Mouse (Mus musculus) cerebellum, adult 9-11 months (tissue): ENCODE data around the gene Cox5a.

Experiments
- DNase-seq: peaks from one replicate; pipeline ENCODE4 v3.0.0; 2022

Gene Cox5a

DNA sequence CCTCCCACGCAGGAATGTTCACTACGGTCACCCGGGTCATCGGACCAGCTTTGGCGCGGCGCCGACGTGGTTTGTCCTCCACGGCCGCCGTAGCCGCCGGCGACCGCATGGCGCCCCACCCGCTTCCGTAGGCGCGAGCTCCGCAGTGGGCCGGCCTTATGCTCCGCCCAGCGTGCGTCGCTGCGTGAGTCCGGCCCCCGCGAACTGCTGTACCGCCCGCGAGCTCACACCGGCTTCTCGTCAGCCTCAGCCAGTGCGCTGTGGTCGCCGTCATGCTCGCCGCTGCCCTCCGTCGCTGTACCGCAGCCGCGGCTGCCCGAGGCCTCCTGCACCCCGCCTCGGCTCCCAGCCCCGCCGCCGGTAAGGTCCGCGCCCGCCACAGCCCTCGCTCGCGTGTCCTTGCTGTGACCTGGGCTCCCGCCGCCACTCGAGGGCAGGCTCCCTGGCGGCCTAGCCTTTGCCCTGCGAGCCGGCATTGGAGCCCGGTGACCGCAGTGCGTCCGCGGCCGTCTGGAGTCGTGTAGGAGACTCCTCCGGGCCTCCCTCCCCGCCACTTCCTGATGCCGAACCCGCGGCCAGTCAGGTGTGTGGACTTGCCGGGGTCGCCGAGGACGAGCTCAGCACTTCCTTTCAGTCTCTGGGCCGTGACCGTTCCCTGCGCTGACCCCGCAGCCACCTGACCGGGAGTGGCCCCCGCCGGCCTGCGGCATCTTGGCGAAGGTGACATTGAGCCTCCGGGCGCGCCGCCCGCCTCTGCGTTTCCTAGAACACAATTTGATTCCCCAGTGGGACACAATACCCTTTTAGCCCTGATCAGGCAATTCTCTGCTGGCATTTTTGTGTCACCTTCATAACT lies at the start of gene Cox5a:
Gene Cox5a, plus strand, starts transcription at position 219 of the 856 bp plus-strand sequence.
- peak; percentile 96 for DNase-seq

DNA sequence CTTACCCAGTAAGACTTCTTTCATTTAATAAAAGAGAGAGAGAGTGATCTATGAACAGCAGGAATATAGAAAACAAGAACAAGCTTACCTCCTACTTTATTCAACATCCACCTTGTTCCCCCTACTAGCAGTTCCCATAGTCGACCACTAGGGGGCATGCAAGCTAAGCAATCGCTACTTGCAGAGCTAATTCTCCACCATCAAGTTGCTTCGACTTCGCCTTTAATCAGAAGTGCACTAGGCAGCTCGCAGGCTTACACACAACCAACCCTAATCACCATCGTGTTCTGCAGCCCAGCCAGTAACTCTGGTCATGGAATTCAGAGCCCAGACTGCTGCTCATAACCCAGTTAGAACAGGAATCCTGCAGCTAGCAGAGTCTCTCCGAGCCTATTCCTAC lies 35.3 kb upstream of the Cox5a start:
- peak; percentile 76 for DNase-seq

DNA sequence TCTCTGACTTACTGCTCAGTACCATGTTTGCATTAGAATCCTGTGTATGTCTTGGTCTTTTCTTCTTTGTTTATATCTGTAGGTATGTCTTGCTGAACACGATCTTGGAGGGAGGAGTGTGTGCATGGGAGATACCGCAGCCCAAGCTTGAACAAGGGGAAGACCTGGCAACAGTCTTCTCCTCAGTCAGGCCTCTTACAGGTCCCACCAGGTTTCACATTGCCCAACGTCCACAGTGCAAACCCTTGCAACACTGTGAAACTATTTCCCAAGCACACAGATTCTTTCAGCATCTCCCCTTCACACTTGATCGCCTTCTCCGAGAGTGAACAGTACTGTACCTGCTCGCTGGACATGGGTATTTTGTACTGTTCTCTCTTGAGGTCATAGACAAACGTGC lies 33.3 kb upstream of the Cox5a start:
- DNase-seq: no peak

DNA sequence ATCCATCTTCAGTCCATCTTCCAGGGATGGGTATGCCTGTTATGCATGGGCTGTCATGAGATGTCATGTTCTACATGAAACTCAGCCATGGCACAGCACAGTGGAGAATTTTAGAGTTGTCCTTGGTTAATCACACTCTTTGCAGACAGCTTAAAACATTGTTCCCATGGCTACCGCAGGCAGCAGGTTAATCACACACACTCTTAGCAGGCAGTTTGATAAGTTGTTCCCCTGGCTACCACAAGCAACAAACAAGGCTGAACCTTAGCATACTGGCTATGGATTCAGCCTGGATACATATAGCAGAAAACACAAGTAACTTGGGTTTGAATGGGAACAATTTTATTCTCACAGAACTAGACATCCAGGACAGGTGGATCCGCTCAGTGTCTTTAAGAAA lies 27.5 kb upstream of the Cox5a start:
- no peak for DNase-seq

DNA sequence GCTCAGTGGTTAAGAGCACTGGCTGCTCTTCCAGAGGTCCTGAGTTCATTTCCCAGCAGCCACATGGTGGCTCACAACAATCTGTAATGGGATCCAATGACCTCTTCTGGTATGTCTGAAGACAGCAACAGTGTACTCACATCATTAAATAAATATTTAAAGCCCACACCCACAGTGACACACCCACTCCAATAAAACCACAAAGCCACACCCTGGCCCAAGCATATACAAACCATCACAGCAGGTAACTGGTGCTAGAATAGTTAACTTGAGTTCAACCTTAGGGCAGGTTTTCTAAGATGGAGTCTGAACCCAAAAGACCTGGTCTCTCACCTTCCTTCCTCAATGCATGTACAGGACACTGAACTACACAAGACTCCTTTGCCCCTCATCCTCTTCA lies 26.1 kb upstream of the Cox5a start:
- no peak for DNase-seq

DNA sequence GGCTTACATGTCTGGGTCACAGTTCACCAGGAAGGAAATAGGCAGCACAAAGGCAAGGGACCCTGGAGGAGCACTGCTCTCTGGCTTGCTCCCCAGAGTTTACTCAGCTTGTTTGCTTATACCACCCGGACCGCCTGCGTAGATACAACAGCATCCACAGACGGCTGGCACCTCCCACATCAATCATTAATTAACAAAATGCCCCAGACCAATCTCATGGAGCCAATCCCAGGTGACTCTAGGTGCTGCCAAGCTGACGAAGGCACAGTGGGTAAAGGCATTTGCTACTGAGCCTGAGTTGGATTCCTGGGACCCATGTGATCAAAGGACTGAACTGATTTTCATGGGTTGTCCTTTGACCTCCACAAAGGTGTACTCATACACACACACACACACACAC lies 23.8 kb upstream of the Cox5a start:
- no peak for DNase-seq

DNA sequence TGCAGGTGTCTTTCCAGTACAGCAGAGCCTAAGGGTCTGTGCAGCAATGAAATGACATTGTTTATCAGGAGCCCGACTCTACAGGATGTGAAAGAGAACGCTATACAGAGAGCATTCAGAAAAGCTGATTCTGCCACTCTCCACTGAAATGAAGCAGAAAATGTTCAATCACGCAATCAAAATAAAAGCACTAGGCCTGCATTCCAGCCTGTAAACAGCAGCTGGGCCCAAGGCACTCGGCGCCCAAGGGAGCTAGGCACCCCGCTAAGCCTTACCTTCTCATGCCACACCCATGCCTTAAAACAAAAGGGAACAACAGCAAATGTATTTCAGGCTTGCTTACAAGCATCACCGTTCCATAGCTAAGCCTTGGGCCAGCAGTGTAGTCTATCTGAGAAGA lies 22.5 kb upstream of the Cox5a start:
- DNase-seq: no peak

DNA sequence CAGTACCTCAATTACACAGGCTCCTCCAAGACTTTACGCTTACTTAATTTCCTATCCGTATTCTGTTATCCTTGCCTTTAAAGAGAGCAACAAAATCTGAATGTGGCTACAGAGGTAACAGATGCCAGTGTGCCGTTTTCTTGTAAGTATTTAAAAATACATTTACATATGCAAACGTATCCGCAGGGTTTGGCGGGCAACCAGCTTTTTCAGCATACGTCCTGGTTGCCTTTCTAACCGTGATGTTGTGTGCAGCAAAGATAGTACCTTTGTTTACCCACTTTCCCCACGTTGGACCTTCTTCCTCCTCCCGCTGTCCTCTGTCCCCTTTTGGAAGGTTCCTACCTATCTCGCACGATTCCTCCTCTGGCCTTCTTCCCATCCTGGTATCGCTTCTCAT lies 19.6 kb upstream of the Cox5a start:
- DNase-seq: no peak

DNA sequence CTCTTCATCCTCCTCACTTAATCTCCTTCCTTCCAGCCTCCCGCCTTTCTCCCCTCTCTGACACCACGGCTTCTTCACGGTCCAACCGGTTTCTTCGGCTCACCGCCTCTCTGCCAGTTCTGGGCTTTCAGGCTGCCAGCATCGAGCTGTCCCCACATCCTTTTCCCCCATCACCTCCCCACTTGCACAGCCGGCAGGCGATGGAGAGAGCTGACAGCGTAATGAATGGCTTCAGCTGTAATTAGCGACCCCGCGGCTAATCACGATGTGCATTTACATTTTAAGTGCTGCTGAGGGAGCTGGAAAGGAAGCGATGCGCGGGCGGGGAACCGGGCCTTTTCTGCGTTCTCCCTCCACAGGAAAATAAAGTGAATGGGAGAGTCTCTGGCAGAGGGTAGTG lies 19.2 kb upstream of the Cox5a start:
- DNase-seq: no peak

DNA sequence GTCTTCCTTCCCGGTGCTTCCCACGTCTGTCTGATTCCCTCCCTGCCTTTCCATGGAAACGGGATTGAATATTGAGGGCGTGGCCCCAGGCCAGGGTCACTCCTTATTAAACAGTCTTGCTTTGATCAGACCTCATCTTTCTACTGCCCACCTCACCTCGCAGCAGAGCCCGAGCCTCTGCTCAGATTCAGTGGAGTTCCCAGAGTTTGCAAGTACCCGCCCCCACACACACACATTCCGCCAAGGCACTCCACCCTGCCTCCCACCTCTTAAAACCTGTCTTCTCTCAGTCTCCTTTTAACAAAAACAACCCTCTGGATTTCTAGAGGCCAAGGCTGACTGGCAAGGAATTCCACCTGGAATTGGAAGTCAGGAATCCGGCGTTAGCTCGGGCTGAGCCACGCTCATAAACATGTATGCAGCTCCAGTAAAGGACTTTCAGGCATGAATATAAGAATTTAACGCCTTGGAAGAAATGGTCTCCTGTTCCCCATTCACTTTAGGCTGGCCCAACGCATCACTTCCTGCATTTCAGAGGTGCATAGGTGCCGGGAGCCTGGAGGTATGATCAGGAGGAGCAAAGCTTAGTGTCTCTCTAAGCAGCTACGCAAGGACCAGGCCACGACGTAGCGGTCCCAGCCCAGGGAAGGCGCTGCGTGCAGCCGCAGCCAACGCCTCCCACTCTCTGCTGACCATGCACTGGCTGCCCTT lies 18.0 kb upstream of the Cox5a start:
- no peak for DNase-seq

DNA sequence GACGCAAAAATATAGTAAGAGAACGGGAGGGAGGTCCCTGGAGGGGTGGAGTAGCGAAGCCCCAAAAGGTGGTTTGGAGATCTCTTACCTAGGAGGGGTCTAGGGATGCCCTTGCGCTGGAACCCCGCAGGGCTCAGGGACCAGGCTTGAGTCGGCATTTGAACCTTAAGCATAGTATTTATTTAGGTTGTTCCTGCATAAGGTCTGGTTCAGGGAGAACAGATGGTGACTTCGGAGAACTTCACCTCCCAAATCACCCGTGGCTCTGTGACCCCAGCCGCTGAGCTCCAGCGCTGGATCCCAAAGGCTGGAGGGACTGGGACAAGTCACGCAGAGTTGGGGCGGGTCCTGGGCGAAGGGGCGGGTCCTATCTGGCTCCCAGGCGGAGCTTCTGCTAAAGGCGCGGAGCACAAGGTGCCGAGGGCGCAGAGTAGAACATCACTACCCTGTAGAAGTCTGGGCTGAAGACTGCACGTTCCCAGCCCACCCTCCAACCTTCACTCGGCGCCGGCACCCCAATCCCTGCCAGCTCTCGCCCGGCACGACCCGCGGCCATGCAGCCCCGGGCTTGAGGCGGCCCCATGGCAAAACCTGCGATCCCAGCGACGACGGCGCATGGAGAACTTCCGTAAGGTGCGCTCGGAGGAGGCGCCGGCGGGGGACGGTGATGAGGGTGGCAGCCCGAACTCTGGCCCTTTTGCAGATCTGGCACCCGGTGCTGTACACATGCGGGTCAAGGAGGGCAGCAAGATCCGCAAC lies 17.3 kb upstream of the Cox5a start, which contains the start of gene Rpp25:
Gene Rpp25, plus strand, starts transcription at position 405 of the 759 bp plus-strand sequence.
- no peak for DNase-seq

DNA sequence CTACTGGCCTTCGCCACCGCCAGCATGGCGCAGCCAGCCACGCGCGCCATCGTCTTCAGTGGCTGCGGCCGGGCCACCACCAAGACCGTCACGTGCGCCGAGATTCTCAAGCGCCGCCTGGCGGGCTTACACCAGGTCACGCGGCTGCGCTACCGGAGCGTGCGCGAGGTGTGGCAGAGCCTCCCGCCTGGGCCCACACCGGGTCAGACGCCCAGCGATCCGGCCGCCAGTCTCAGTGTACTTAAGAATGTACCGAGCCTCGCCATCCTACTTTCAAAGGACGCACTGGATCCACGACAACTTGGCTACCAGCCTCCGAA lies 16.7 kb upstream of the Cox5a start:
- peak; percentile 45 for DNase-seq

DNA sequence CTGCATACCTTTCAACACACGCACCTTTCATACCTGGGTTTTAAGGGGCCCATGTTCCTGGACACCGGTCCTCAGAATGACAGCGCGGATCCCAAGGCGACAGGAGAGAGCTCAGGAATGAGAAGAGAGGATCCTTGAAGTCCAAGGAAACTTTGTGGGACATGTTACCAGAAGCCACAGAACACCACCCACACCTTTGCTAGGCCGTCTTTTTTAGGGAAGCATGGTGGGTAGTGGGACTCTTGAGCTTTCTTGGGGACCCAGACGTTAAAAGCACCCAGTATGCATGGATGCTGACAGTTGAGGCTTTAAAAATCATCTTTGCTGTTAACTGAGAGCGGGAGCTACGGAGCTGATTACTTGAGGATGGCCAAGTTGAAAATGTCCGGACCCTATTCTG lies 16.2 kb upstream of the Cox5a start:
- no peak for DNase-seq

DNA sequence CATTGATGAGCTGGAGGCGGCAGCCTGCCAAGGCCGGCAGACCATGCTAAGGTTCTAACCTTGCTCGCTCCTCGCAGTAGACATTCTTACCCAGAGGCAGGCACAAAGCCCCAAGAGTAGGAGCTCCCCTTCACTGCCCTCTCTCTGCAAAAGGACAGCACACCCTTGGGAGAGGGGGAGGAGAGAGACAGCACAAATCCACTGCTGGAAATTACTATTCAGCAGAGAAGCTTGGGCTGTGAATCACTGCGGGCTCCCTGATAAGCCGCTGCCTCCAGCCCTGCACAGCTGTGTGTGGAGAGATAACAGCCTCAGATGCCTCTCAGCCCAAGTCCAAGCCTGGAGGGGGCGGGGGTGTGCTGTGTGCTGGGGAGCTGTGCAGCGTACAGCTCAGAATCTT lies 15.4 kb upstream of the Cox5a start:
- no peak for DNase-seq

DNA sequence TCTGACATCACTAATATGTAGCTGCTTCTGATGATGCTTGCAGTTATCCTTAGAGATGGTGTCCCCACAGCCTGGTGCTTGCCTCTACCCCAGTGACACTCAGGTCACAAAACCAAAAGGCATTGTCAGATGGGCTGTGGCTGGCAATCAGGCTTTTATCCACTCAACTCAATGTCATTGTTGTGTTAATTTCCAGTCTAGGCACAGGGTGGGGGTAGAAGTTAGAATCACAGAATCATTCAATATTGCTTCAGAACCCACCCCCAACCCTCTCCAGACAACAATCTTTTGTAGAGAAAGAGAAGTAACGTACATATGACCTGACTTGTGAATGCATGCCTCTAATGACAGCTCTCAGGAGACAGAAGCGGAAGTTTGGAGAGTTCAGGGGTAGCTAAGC lies 10.5 kb upstream of the Cox5a start:
- DNase-seq: no peak

DNA sequence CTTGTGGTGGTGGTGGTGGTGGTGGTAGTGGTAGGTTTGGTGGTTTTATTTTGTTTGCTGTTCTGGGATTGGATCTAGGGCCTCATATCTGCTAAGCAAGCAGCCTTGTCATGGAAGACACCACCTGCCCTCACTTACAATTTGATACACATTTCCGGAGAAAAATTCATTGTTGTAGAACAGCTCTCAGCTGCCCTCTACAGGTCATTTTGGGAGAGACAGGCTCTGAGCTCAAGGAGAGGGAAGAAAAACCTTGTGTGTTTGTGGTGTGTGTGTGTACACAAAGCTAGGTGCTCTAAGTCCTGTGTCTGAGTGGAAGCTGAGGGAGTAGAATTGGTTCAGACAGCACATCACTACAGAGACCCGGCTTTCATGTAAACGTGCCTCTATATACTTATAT lies 4.0 kb upstream of the Cox5a start:
- DNase-seq: peak; percentile 57

DNA sequence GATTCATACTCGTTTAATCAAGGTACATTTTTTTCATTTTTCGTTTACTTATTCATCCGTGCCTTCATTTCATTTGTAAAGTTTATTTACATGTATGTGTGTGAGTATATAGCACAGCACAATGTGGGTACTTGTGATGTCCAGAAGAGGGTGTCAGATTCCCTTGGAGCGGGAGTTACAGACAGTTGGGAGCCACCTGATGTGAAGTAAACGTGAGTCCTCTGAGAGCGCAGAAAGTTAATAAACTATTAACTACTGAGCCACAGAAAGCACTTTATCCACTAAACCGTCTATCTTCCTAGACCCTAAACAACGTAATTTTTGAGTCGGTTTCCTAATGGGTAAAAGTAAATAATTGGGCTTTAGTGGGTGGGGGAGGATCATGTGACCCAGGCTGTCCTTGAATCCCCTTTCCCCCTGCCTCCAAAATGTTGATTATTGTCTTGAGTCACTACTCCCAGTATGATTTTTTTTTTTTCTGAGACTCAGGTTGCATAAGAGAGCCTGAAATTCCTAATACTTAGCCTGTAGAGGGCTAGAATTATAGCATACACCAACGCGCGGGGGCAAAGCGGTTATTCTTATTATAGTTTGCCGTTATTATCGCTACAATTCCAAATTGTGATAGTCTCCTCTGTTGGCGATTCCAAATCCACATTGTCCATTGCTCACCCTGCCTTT lies 559 bp upstream of the Cox5a start:
- DNase-seq: no peak

DNA sequence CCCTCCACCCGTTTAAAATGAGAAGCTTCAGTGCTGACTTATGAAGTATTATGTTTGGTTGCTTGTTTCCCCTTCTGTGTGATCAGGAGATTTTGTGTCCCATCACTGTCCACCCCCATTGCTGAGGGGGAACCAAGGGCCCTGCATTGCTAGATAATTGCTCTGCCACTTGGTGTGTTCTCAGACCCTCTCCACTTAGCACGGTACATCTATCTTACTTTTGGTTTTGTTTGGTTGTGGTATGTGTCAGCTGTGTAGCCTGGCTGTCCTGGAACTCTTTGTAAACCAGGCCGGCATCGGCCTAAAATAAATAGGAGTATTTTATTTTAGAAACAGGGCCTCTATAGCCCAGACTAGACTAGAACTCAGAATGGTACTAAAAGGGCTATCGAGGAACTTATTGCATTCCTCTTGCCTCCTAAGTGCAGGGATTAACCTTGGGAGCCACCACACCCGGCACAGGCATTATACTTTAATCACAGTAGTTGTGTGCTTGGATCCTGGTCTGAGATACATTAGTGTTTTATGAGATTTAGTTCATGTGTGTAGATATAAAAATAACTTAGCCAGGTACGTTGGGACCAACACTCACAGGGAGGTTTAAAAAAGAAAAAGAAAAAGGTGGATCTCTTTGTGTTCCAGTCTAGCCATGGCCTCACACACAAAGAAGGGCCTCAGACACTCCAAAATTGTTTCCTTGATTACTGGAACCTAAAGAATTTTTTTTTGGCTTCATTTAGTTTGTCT lies 1.2 kb downstream of the Cox5a start:
- no peak for DNase-seq

DNA sequence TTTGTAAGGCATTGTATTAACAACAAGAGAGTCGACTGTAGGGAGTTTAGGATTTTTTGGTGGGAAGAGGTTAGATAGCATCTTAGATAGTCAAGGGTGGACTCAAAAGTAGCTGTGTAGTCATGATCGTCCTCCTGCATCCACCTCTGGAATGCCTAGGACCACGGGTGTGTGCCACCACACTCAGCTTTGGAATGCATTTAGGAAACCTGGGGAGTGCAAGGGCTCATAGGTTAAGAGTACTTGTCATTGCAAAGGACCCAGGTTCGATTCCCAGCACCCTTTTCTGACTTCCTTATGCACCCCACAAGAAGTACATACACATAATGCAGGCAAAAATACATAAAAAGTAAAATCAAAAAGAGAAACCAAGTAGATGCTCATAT lies 1.8 kb downstream of the Cox5a start:
- DNase-seq: no peak

DNA sequence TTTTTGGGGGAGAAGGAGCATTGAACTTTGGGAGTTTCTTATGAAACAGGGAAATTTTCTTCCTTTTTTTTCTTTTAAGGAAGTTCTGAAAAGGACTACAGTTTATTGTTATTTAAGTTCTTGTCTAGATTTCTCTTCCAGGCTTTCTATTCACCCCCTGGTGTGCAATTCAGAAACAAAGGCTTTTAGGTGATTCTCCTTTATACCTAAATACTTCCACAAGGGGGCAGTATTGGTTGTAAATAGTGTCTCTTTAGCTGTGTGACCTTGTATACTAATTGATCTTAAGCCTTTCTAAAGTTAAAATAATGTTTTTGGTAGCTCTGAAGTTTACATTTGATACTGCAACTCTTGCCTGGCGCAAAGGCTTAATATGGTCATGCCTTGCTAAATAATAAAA lies 2.7 kb downstream of the Cox5a start:
- peak; percentile 14 for DNase-seq

DNA sequence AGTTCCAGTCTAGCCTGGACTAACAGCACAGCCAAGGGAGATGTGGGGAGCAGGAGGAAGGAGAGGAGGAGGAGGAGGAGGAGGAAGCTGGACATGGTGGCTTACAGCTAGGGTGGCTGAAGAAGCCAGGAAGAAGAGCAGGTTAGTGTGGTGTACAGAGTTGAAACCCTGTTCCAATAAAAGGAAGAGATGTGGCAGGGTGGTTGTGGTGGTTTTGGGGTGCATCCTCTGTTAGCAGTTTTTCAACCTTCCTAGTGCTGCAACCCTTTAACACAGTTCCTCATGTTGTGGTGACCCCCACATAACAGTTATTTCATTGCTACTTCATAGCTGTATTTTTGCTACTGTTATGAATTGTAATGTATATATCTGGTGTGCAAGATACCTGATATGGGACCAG lies 3.4 kb downstream of the Cox5a start:
- peak; percentile 11 for DNase-seq

DNA sequence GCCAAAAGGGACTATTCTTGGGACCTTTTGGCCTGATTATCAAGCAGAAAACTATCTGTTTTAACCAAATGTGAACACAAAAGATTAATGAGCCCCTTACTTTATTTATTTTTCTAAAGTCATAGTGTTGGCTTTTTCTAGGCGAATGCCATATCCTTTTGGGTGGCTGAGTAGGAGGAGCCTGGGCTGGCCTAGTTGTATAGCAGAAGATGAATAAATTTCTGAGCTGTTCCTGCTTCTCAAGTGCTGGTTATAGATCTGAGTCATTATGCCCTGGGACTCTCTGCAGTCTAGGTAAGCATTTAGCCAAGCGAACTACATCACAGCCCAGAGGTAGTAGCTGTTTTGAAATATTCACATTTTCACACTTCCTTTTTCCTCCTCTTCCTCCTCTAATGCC lies 4.4 kb downstream of the Cox5a start:
- DNase-seq: peak; percentile 5

DNA sequence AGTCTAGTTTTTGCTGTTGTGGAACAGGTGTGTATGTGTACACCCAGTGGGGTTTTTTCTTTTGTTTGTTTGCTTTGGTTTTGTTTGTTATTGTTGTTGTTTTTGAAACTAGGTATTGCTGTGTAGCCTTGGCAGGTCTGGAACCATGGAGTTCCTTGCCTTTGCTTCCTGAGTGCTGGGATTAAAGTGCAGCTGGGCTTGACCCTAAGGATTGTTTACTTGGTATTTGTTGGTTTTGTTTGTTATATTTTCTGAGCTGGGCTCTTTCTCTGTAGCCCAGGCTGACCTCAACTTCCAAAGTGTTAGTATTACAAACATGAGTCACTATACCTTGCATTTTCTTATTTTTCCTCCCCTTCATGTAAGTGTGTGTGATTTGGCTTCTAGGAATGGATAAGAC lies 5.4 kb downstream of the Cox5a start:
- no peak for DNase-seq
